Mouse (Mus musculus) adrenal gland, postnatal 36 days (tissue): ENCODE results near the gene Styx. TPM values are rescaled to one million over a fixed set of nuclear protein-coding genes. Genes with fewer than 3 reads are reported as not detected.
A peak's percentile ranks its signal among the peaks of the same experiment; 100 is the strongest.

Source experiments
- DNase-seq, 2 experiments: peaks; one replicate each; pipeline ENCODE4 v3.0.0; 2021; ENCODE audit warnings: mixed read lengths in 1 of 2
- total RNA-seq, 2 experiments: library from RNA; stranded (reverse); gene quantifications; 2 replicates each; pipeline ENCODE4 v1.2.3; 2021

The Styx gene
- total RNA-seq, 2 experiments from 2014 or later: 25.2 to 29.8 TPM

DNA sequence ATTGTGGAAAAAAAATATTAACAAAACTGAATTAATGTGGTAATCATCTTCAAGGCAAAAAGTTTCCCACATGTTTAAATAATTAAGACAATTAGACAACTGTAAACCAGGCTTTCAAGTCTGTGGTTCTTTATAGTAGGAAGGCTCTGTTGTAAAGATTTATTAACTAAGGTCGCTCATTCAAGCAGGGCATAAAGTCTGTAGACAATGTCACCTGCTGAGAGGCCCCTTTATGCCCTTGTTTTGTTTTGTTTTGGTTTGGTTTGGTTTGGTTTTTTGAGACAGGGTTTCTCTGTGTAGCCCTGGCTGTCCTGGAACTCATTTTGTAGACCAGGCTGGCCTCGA, 88.0 kb downstream of the Styx start:
- no peak for DNase-seq

DNA sequence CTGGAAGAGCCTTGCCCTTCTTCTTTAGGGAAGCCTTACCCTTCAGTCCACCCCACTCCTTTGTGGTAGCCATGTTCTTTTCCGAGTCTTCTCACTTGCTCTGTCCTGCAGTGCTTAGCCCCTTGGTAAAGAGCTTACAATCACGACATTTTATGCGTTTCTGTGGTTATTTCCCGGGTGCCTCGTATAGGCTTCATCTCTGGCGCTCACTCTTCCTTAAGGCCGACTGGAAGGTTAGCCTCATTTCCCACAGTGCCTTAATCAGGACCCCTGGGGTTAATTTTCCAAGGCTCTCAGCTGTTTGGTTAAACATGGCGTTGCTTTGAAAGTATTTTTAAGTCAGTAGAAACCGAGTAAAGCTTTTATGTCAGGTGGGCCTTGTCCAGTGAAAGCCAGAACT, 88.5 kb downstream of the Styx start:
- DNase-seq: no peak

DNA sequence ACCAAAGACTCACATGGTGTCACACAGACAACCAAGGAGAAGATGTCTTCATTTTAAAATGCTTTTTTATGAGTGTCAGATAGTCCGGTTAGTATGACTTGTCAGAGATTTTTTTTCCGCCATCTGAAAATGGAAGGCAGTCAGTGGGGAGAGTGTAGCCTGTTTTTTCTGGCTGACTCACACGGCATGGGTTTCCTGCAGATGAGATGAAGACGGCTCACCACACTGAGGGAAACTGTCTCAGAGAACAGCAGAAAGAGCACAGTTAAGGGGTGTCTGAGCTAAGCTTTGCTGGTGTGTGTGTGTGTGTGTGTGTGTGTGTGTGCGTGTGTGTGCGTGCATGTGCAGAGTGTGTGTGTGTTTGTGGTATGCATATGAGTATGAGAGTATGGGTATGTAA, 90.4 kb downstream of the Styx start:
- DNase-seq: no peak

DNA sequence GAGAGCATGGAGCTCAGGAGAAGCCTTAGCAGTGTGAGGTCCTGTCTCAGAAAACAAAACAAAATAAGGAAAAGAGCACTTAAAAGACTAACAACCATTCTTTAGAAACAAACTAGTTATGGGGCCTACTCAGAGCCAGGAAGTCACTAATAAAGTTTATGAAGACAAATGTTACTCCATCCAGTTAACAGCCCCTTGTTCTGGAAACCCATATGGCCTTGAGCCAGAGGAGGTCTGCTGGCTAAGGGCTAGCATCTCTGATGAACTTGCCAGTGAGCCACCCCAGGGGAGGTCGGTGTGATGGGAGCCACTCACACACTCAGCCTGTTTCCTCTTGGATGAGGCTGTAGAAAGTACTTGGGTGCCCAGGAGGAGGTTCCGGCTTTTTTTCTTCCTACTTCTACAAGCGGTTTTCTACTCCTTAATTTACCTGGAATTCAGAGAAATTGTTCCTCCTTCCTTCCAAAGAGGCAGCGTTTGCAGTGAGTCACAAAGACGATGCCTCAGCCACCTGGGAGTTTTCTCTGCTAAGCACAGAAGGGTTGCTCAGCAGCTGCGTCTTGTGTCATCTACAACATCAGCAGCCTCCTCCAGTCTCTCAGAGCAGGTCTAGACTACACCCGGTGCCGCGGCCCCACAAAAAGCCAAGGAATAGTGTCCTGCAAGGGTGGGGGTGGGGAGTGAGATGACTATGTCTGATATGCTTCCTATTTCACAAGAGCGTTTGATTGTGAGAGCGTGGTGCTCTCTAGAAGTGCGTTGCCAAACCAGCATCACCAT, 92.1 kb downstream of the Styx start:
- DNase-seq: no peak

DNA sequence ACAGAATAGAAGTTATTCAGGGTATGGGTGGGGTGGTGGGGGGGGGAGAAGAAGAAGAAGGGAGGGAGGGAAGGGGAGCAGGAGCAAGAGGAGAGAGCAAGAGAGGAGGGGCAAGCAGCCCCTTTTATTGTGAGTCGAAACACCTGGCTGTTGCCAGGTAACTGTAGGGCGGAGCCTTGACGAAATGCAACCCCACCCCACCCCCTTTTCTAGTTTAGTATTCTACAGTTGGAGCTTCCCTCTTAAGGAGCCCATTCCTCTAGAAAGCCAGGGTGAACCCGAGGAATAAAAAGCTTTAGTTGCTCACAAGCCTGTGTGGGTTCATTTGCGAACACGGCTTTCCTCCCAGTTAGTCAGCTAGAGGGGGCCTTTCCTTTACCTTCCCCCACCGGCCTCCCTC, 94.0 kb downstream of the Styx start:
- no peak for DNase-seq

DNA sequence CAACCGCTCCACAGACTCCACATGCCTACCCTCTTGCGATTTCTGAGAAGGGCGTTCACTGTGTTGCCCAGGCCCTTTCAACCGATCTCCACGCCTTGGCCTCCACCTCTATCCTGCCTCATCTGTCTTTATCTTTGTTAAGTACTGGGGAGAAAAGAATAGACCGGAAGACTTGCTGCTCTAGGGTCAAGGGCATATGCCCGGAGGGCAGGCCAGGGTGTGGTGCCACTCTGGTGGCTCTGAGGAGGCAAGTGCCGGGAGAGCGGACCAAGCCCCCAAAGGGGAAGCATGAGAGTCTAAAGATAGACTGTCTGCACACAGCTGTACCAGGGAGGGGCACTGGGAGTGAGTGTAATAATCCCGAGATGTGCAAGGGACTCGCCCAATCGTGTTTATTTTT, 94.6 kb downstream of the Styx start:
- DNase-seq: no peak

DNA sequence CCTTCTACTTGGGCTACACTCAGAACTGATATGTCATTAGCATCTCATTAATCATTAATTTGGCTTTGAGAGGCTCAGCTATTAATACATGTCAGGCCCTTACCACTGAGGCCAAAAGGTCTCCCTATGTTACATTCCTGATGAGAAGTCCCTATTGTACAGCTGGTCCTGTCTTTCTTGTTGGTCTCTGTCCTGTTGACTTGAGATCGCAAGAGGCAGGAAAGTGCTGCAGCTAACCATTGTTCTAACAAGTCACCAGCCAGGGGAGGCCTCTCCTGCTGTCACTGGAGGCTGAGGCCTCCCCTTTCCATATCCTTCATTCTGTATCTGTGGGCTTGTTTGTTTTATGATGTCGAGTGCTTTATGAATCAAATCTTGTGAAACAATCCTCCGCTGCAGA, 95.9 kb downstream of the Styx start:
- no peak for DNase-seq

DNA sequence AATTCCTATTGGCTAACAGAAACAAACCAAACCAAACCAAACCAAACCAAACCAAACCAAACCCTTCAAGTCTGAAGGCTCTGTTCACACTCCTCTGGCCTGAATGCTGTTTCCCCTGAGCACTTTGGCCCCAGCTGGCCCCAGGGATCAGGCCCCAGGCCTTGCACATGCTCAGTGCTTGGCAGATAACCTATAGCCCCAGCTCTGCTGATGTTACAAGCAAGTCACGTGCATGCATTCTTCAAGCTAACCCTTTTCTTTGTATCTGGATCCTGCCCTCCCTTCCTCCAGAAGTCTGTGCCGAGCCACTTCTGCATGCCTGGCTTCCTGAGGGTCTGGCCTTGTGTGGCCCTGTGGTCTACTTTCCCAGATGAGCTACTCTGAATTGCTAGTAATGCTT, 100.2 kb downstream of the Styx start:
- no peak for DNase-seq

DNA sequence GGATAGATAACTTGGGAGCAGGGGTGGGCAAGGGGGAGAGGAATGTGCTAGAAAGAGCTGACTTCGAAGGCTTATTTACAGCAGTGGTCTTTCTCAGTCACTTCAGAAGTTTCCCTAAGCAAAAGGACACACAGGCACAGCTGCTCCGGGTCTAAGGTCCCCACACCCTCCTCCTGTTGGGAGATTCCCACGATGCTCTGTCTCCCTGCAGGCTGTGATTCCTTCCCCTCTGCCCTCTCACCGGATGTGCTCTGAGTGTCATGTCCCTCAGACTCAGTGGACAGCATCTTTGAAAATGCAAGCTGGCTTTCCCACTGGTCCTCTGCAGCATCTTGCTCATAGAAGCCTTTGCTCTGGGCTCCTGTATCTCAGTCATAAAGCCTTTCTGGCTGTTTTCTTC, 101.3 kb downstream of the Styx start:
- no peak for DNase-seq

DNA sequence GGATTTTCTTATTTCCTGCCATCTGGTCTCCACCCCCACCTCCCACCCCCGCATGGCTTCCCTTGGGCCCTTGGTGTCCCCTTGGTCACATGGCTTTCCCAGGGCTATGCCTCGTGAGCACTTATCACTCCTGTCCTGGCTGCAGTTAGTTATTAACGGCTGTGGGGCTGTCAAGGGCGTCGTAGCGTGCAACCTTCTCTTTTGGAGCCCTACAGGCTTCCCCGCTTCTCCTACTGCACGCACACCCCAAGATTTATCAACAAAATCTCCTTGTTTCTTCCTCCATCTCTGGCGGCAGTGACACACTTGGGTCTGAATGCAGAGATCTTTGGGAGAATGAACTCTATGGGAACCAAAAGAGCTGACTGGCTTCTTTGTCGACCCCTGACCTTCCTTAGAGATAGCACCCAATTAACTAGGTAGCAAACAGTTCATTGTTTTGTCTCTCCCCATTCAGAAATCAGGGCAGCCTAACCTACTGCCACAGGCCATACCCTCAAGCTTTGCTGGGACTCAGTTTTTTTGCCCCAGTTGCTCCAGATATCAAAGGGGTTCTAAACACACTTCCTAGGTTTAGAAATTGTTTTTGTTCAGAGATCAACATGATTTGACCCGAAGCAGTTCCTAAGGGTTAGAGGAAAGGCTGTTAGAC, 102.1 kb downstream of the Styx start:
- DNase-seq: peak in 1 of 2 experiments; percentile 31

DNA sequence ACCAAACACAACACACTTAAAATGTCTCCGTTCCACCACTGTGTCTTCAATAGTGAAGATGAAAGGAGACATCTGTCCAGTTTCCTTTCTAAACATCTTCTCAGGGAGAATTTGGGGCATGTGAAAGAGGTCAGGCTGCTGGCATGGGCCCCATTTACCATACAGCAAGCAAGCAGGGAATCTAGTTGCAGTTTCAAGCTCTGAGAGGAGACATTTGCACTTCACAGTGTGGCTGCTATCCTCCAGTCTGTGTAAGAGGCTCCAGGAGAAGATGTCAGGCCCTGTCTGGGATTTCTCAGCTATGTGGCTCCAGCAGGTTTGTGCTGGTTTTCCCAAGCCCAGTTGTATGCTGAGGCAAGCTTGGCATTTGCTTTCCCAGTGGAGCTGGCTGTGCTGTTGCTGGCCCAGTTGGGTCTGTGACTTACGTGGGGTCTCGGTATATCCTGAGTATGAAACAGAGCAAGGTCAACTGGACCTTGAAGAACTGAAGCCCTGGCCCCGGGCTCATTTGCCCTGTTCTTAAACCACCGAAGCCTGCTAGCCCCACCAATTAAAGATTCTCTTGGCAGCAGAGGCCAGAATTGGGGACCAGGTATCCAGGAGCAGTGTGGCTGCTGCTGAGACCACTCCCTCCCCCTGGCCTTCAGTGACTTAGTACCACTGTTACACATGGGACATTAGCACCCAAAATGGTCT, 102.8 kb downstream of the Styx start:
- no peak for DNase-seq

DNA sequence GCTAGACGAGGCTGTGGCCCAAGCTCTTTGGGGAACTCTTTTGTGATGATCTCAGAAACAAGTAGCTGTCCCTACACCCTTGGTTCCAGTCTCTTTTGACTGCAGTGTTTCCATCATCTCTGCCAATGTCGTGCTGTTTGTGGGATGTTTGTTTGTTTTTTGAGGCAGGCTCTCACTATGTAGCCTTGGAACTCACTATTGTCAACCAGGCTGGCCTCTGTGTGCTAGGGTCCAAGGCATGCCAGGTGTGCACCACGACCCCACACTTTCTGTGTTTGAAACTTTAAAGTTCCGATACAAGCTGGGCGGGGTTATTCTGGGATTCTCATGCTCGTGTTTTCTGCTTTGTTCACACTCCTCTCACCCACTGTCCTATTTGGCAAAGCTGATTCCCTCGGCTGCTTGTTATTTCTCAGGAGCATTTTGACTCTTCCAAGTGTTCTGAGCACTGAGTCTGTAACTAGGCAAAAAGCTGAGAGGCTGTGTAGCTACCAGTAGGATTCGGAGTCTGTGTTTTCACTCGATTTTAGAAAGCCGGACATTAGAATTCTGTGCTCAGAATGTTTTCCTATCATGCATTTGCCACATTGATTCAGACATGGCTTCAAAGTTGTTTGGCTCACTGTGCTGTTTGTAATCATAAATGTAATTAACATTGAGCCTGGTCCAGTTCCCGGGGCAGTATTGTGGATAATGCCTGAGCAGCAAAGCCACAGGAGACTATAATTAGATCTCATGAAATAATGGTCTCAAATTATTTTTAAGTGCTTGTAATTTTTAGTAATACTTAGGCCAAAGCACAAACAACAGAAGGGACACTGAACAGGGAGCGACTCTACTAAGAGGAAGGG, 105.0 kb downstream of the Styx start:
- DNase-seq: no peak

DNA sequence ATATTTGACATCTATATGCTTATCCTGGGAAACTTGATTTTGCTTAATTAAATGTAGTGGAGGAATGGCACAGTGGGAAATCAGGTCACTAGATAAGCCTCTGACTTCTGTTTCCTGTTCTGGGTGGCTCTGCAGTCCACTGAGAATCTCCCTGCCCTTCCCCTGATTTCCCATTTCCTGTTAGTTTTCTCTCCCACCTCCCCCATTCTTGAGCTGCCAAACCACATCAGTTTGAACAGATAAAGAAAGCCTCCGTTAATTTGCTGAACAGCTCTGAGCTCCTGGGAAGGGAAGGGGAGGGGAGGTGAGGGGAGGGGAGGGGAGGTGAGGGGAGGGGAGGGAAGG, 105.6 kb downstream of the Styx start:
- no peak for DNase-seq

DNA sequence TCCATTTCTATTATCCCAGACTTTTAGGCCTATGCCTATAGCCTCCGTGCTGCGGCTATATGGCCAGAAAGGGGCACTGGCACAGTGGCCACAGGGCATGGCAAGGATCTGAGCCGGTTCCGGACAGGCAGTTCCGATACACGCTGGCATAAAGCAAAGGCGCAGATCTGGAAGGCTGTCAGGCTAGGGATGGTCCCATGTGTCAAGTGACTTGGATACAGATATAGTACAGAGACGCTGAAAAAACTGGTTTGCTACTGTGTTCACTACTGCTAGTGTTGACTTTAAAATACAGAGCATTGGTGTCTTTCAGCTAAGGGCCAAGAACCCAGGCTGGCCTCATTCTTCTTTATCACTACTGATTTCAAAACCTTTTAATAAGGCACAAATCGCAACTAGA, 106.1 kb downstream of the Styx start:
- DNase-seq: no peak

DNA sequence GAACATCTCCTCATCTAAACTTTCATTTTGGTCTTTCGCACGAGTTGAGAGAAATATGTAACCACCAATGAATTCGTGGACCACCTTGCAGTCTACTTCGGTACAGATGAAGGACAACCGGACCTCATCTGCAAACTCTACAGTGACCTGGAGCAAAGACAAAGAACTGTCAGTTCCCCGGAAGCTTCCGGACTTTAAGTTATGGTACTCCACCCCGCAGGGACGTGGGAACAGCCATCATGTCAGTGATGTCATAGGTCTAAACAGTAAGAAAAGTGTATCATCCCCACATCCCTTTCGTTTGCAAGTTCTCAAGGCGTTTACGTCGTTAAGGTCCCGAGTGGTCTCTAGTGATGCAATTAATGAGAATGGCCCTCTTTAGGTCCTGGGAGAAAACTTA, 109.0 kb downstream of the Styx start:
- no peak for DNase-seq

DNA sequence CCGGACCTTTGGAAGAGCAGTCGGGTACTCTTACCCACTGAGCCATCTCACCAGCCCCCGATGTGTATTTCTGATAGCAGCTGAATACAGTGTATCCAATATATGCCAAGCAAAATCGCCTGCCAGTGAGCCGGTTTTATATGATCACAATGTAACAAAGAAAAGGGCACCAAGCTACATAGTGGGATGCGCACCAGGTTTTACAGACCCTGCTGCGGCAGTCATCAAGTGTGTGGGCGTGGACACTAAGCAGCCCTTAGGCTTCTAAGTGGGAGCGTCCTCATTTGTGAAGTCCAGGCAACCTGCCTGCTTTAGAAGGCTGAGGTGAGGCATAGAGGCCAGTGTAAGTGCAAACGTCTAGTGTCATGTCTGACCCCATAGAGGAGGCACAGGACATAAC, 109.6 kb downstream of the Styx start:
- no peak for DNase-seq

DNA sequence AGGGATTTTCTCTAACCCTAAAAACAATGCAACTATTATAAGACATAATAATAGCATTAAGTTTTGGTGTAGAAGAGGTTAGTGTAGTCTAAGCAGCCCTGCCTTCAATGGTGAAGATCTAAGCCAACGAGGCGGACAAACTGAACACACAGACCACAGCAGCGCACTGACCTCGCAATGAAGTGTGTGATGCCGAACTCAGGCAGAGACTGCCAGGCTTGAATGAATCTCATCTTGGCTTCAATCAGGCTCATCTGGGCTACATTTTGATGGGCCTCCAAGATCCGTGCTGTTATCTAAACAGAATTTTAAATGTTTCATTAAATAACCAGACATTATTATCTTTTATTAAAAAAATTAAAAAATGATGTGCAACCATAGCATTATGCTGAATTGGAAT, 111.1 kb downstream of the Styx start:
- no peak for DNase-seq

DNA sequence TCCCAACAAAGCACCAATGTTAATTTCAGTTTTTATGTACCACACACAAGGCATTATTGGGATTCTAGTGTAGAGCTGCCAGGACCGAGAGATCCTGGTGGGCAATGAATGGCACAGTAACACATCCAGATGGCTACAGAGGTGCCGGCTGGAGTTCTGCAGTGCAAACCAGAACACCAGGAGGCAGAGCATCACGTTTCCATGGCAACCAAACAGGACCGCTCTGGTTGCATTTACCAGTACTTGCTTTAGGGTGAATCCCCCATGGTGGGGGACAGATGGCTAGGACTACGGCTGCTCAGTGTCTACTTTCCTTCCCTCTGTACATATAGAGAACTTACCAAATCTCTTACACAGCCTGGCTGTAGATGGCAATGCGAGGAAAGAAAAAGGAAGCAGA, 111.5 kb downstream of the Styx start:
- DNase-seq: no peak

DNA sequence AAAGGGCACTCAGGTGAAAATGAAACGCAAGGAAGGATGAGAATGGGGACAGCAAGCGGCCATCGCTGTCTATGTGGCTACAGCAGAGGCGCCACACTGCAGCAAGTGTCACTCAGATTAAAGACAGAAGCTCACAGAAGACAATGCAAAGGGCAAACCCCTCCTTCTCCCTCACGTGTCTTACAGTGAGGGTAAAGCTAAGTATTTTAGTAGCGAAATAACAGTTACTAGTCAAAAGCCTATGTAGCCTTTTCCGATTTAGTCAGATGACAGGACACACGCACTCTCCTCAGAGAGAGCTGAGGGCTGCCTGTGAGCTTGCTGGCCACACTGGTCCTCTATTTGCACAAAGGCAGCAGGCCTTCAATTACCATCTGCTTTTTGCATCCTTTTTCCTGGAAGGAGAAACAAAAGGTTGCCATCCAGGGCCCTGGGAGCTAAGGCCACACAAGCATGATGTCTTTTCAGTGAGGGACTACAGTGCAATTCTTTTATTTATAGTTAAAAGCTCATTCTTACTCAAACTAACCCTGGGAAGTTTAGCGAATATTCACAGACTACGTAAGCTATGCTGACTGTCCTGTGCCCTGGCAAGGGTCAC, 112.1 kb downstream of the Styx start:
- no peak for DNase-seq

DNA sequence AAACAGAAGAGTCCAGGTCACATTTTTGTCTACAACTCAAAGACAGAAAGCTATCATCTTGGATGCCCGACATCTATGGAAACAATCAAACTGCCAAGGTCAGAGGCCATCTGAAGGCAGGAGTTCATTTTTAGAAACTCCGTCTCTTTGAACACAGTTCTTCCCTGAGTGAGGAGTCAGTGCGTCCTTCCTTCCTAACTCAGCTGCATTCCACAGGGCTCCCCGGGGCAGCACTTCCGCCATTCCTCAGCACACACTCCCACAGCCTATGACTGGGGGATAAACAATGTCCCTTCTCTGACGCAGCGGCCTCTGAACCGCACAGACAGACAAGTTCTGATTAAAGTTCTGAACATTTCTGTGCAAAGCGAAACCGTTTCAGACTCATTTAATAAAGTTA, 112.7 kb downstream of the Styx start:
- DNase-seq: peak; percentile 73 to 77

DNA sequence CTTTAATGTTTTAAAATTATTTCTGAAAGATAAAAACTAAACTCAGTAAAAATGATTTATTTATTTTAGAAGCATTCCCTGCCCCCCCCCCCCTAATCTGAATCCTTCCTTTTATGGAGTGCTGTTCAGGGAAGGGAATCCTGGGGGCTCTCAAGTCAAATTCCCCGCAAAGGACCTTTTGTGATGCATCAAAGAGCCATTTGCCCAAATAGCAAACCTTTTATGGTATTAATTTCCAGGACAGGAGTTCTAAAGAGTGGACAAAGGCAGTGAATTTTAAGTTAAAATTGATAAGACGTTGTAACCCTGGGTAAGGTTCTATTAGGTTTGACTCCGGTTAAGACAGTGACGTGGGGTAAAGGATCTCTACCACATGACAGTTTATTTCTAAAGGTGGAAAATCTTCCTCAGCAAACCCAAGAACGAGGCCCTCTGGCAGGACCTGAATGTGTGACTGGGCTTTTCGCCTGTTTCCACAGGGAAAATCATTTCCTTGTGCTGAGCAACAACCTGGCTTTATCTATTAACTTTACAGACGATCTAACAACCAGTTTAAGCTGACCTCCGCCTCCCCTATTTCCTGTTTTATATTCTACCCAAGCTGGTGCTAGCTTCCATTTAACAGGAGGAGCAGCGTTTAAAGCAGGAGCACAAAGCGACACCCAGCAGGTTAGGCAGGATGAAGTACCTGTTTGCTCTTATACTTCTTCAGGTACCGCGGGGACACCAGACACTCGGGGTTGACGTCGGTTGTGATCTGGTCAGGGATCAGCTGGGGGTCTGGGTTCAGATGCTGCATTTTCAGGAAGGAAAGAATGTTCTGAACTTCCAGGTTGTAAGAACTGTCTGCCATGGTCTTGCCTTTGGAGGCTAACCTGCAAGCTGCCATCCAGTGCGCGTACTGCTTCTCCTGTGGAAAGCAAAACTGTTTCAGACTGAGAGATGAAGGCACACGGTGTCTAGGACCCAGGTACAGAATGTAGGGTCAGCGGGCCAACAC, 113.4 kb downstream of the Styx start:
- no peak for DNase-seq
